Mouse (Mus musculus) subcutaneous adipose tissue, adult 2 months (tissue): ENCODE results near the gene Gsdmc4. TPM values are rescaled to one million over a fixed set of nuclear protein-coding genes. Genes with fewer than 3 reads are reported as not detected.

Source experiments
- polyA plus RNA-seq: library from polyadenylated mRNA; depleted of rRNA; stranded (reverse); fragments of >200 nt; gene quantifications from 2 replicates; pipeline ENCODE4 v1.2.3, GENCODE M21; 2012; ENCODE audit warnings: low replicate concordance; rRNA removed

Gsdmc4 gene
- not detected in 2 replicates for polyA plus RNA-seq

GRCm38 (mm10) chr15:63912197-63912596 lies at the start of gene Gsdmc4:
Gene Gsdmc4, minus strand, starts transcription at chr15:63912297.

GRCm38 (mm10) chr15:63878458-63878857 lies 33.6 kb downstream of the Gsdmc4 start, which contains the start of gene Gsdmc3:
Gene Gsdmc3, minus strand, starts transcription at chr15:63878558.

Other genes with a start within 250 kb of the Gsdmc4 start
- gene Gsdmc2, start 67.1 kb downstream of the Gsdmc4 start, polyA plus RNA-seq: 5.4 TPM in 1 of 2 replicates, not detected in the other
- gene Gsdmc3, start 33.7 kb downstream of the Gsdmc4 start, polyA plus RNA-seq: 0.23 TPM in 1 of 2 replicates, not detected in the other
- 15.6 and 21.5 TPM in 2 replicates for gene Fam49b, start 148.2 kb upstream of the Gsdmc4 start, polyA plus RNA-seq